Mouse (Mus musculus): ENCODE measurements around the gene Tubb5. TPM values are rescaled to one million over a fixed set of nuclear protein-coding genes. Genes with fewer than 3 reads are reported as not detected.

Tubb5 gene
- polyA plus RNA-seq, 1 experiment = 56.9 TPM

DNA sequence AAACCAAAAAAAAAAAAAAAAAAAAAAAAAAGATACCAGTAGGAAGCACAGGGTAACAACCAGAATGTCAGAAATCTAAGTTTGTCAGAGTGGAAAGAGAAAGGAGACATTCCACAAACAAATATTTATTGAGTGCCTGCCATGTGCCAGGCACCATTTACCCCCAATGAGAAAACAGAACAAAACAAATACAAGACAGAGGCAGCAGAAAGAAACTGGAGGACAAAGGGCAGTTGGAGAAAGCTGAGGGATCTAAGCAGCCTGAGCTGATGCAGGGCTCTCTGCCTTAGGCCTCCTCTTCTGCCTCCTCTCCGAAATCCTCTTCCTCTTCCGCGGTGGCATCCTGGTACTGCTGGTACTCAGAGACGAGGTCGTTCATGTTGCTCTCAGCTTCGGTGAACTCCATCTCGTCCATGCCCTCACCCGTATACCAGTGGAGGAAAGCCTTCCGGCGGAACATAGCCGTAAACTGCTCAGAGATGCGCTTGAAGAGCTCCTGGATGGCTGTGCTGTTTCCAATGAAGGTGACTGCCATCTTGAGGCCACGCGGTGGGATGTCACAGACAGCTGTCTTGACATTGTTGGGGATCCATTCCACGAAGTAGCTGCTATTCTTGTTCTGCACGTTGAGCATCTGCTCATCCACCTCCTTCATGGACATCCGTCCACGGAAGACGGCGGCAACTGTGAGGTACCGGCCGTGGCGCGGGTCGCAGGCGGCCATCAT lies 3.2 kb downstream of the Tubb5 start:
- H3K36me3 ChIP-seq (ENCODE audit: control insufficient read depth) = peaks cover 77% of the 10 kb centered on the region
- TF ChIP-seq TAL1 (IDR thresholded peaks at IDR 0.05; ENCODE audit: low read length) (no peak), GATA1 (IDR thresholded peaks at IDR 0.05; ENCODE audit: low read length) (no peak)
- no peaks in the 10 kb centered on the region; the same call in 1 of the 2 replicates for H3K9me3 ChIP-seq (ENCODE audit: control insufficient read depth, low read length)
- H3K4me1 ChIP-seq (ENCODE audit: control insufficient read depth) = peaks cover 74% of the 10 kb centered on the region
- no peaks in the 10 kb centered on the region; the same call in 1 of the 2 replicates for H3K27me3 ChIP-seq (ENCODE audit: control insufficient read depth)
- H3K4me3 ChIP-seq (replicated peaks) = peak overlapping the region; percentile 78

- TF ChIP-seq GATA1 (IDR thresholded peaks at IDR 0.05; ENCODE audit: low read length) (no peak), TAL1 (IDR thresholded peaks at IDR 0.05; ENCODE audit: low read length) (no peak)
- Histone ChIP-seq H3K4me3 (replicated peaks) (no peak overlapping the region), H3K4me1 (ENCODE audit: control insufficient read depth) (peaks cover 70% of the 10 kb centered on the region), H3K9me3 (ENCODE audit: control insufficient read depth, low read length) (no peaks in the 10 kb centered on the region; the same call in 1 of the 2 replicates), H3K27me3 (ENCODE audit: control insufficient read depth) (no peaks in the 10 kb centered on the region; the same call in 1 of the 2 replicates), H3K36me3 (ENCODE audit: control insufficient read depth) (peaks cover 85% of the 10 kb centered on the region)
Observed at GRCm38 (mm10) chr17:35833894-35834293, 4.2 kb downstream of the Tubb5 start.

DNA sequence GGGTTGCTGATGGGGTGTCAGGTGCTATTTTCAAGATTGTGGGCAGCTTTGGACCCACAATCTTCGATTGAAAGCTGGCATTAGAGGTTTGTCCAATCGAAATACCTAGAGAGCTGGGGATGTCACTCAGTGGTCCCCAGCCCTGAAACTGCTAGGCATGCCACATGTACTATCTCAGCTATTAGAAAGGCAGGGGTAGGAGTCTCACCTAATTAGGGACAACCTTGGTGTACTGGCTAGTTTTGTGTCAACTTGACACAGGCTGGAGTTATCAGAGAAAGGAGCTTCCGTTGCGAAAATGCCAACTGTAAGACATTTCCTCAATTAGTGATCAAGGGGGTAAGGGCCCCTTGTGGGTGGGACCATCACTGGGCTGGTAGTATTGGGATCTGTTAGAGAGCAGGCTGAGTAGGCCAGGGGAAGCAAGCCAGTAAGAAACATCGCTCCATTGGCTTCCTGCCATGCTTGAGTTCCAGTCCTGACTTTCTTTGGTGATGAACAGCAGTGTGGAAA lies 4.8 kb downstream of the Tubb5 start:
- H3K4me1 ChIP-seq (ENCODE audit: control insufficient read depth) = peaks cover 64% of the 10 kb centered on the region
- H3K9me3 ChIP-seq (ENCODE audit: control insufficient read depth, low read length) = no peaks in the 10 kb centered on the region; the same call in 1 of the 2 replicates
- no peak for TF ChIP-seq GATA1 (IDR thresholded peaks at IDR 0.05; ENCODE audit: low read length)
- TF ChIP-seq TAL1 (IDR thresholded peaks at IDR 0.05; ENCODE audit: low read length) = no peak
- H3K36me3 ChIP-seq (ENCODE audit: control insufficient read depth) = peaks cover 89% of the 10 kb centered on the region
- no peaks in the 10 kb centered on the region; the same call in 1 of the 2 replicates for H3K27me3 ChIP-seq (ENCODE audit: control insufficient read depth)
- H3K4me3 ChIP-seq (replicated peaks) = no peak overlapping the region

- no peaks in the 10 kb centered on the region; the same call in 1 of the 2 replicates for H3K27me3 ChIP-seq (ENCODE audit: control insufficient read depth)
- H3K4me3 ChIP-seq (replicated peaks) = no peak overlapping the region
- H3K9me3 ChIP-seq (ENCODE audit: control insufficient read depth, low read length) = no peaks in the 10 kb centered on the region; the same call in 1 of the 2 replicates
- TF ChIP-seq GATA1 (IDR thresholded peaks at IDR 0.05; ENCODE audit: low read length) (no peak), TAL1 (IDR thresholded peaks at IDR 0.05; ENCODE audit: low read length) (no peak)
- H3K36me3 ChIP-seq (ENCODE audit: control insufficient read depth) = peaks cover 95% of the 10 kb centered on the region
- H3K4me1 ChIP-seq (ENCODE audit: control insufficient read depth) = peaks cover 63% of the 10 kb centered on the region
Observed at GRCm38 (mm10) chr17:35832400-35833238, 5.5 kb downstream of the Tubb5 start.

GRCm38 (mm10) chr17:35829737-35830136 lies 8.4 kb downstream of the Tubb5 start:
- peaks cover 63% of the 10 kb centered on the region for H3K4me1 ChIP-seq (ENCODE audit: control insufficient read depth)
- TF ChIP-seq TAL1 (IDR thresholded peaks at IDR 0.05; ENCODE audit: low read length) (no peak), GATA1 (IDR thresholded peaks at IDR 0.05; ENCODE audit: low read length) (no peak)
- no peaks in the 10 kb centered on the region for H3K27me3 ChIP-seq (ENCODE audit: control insufficient read depth)
- H3K4me3 ChIP-seq (replicated peaks) = no peak overlapping the region
- H3K9me3 ChIP-seq (ENCODE audit: control insufficient read depth, low read length) = no peaks in the 10 kb centered on the region
- peaks cover 96% of the 10 kb centered on the region for H3K36me3 ChIP-seq (ENCODE audit: control insufficient read depth)

- Histone ChIP-seq H3K4me1 (ENCODE audit: control insufficient read depth) (peaks cover 75% of the 10 kb centered on the region), H3K9me3 (ENCODE audit: control insufficient read depth, low read length) (no peaks in the 10 kb centered on the region), H3K36me3 (ENCODE audit: control insufficient read depth) (peaks cover 58% of the 10 kb centered on the region), H3K4me3 (replicated peaks) (peak overlapping the region; percentile 86), H3K27me3 (ENCODE audit: control insufficient read depth) (peaks cover 13% of the 10 kb centered on the region)
- TF ChIP-seq TAL1 (IDR thresholded peaks at IDR 0.05; ENCODE audit: low read length) (no peak), GATA1 (IDR thresholded peaks at IDR 0.05; ENCODE audit: low read length) (no peak)
Observed at GRCm38 (mm10) chr17:35825109-35825850, 12.8 kb downstream of the Tubb5 start.

DNA sequence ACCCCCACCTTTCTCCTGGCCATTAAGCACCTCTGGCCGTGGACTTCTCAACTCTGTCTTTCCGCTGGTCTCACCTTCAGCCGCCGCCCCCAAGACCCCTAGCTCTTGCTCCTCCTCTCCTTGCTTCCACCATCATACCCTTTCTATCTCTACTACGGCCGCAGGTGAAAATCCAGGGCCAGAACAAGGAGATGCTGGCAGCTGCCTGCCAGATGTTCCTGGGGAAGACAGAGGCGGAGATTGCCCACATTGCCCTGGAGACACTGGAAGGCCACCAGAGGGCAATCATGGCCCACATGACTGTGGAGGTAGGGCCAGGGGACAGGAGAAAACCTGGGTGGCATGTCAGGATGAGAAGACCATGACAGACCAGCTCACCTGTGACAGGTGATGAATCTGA lies 13.7 kb downstream of the Tubb5 start:
- Histone ChIP-seq H3K4me3 (replicated peaks) (peak overlapping the region; percentile 86), H3K27me3 (ENCODE audit: control insufficient read depth) (peaks cover 13% of the 10 kb centered on the region), H3K4me1 (ENCODE audit: control insufficient read depth) (peaks cover 75% of the 10 kb centered on the region), H3K9me3 (ENCODE audit: control insufficient read depth, low read length) (no peaks in the 10 kb centered on the region), H3K36me3 (ENCODE audit: control insufficient read depth) (peaks cover 49% of the 10 kb centered on the region)
- TF ChIP-seq GATA1 (IDR thresholded peaks at IDR 0.05; ENCODE audit: low read length) (no peak), TAL1 (IDR thresholded peaks at IDR 0.05; ENCODE audit: low read length) (no peak)
